Mouse (Mus musculus) megakaryocyte, embryonic 14.5 days (primary cell): ENCODE results near the gene Ppp1r9a. TPM values are rescaled to one million over a fixed set of nuclear protein-coding genes. Genes with fewer than 3 reads are reported as not detected.
"Not testable (repeated sequence)": the region's sequence is repeated elsewhere in the genome, so short reads cannot be mapped to it uniquely, and the experiment has no call there.

Source experiments
- H3K27me3 ChIP-seq: replicated peaks from 2 replicates; pipeline ENCODE3; 2012; ENCODE audit warnings: inconsistent platforms
- H3K36me3 ChIP-seq: replicated peaks from 2 replicates; pipeline ENCODE3; 2012; ENCODE audit warnings: low read length, inconsistent platforms, mixed read lengths
- H3K4me1 ChIP-seq: 2 replicates; pipeline ENCODE4 v1.6.1; 2012; ENCODE audit warnings: inconsistent platforms
- H3K4me3 ChIP-seq: replicated peaks from 2 replicates; pipeline ENCODE3; 2012; ENCODE audit warnings: moderate library complexity, mild to moderate bottlenecking, inconsistent platforms
- H3K9me3 ChIP-seq: 2 replicates; pipeline ENCODE4 v1.6.1; 2012; ENCODE audit warnings: inconsistent platforms
- FLI1 ChIP-seq: IDR thresholded peaks from 2 replicates; pipeline ENCODE4 v1.6.1; 2012; ENCODE audit warnings: low read length, inconsistent platforms, mixed read lengths
- GATA1 ChIP-seq: IDR thresholded peaks from 3 replicates; pipeline ENCODE4 v1.6.1; 2012; ENCODE audit warnings: mixed read lengths, low read length, inconsistent platforms, borderline replicate concordance
- polyA plus RNA-seq: library from polyadenylated mRNA; stranded (reverse); fragments of >175 nt; gene quantifications from 2 replicates; pipeline ENCODE4 v1.2.3, GENCODE M21; 2012; ENCODE audit warnings: low replicate concordance; ENCODE audit not compliant: insufficient read depth

Gene Ppp1r9a
- polyA plus RNA-seq, 1 experiment: 2.5 TPM

- Histone ChIP-seq H3K36me3 (no peaks in the 10 kb centered on the region), H3K4me1 (no peaks in the 10 kb centered on the region), H3K27me3 (peaks cover 21% of the 10 kb centered on the region), H3K9me3 (no peaks in the 10 kb centered on the region), H3K4me3 (no peak overlapping the region)
- TF ChIP-seq FLI1 (no peak), GATA1 (no peak)
These were observed 7.4 kb downstream of the Ppp1r9a start for GRCm38 (mm10) chr6:4910042-4910634.

GRCm38 (mm10) chr6:4918470-4918869 is 15.8 kb downstream of the Ppp1r9a start:
- TF ChIP-seq FLI1 (no peak), GATA1 (no peak)
- no peaks in the 10 kb centered on the region for H3K27me3 ChIP-seq
- peaks cover 10% of the 10 kb centered on the region for H3K9me3 ChIP-seq
- H3K36me3 ChIP-seq: no peaks in the 10 kb centered on the region
- no peak overlapping the region for H3K4me3 ChIP-seq
- H3K4me1 ChIP-seq: no peaks in the 10 kb centered on the region

GRCm38 (mm10) chr6:4923791-4924190 is 21.1 kb downstream of the Ppp1r9a start:
- not testable (repeated sequence) for H3K4me3 ChIP-seq, H3K4me1 ChIP-seq, H3K27me3 ChIP-seq, H3K9me3 ChIP-seq, H3K36me3 ChIP-seq

GRCm38 (mm10) chr6:4925966-4926687 is 23.4 kb downstream of the Ppp1r9a start:
- Histone ChIP-seq H3K27me3 (no peaks in the 10 kb centered on the region), H3K9me3 (no peaks in the 10 kb centered on the region), H3K36me3 (no peaks in the 10 kb centered on the region), H3K4me3 (no peak overlapping the region), H3K4me1 (no peaks in the 10 kb centered on the region)
- TF ChIP-seq GATA1: no peak

GRCm38 (mm10) chr6:4930321-4930720 is 27.6 kb downstream of the Ppp1r9a start:
- no peak for TF ChIP-seq GATA1
- TF ChIP-seq FLI1: no peak
- Histone ChIP-seq H3K4me3 (no peak overlapping the region), H3K27me3 (no peaks in the 10 kb centered on the region), H3K4me1 (no peaks in the 10 kb centered on the region), H3K9me3 (no peaks in the 10 kb centered on the region), H3K36me3 (no peaks in the 10 kb centered on the region)

GRCm38 (mm10) chr6:4938901-4939300 is 36.2 kb downstream of the Ppp1r9a start:
- Histone ChIP-seq H3K27me3 (no peaks in the 10 kb centered on the region), H3K4me1 (no peaks in the 10 kb centered on the region), H3K4me3 (no peak overlapping the region), H3K36me3 (no peaks in the 10 kb centered on the region), H3K9me3 (no peaks in the 10 kb centered on the region)
- TF ChIP-seq GATA1 (no peak), FLI1 (no peak)

- H3K36me3 ChIP-seq: no peaks in the 10 kb centered on the region
- TF ChIP-seq GATA1: no peak
- no peak for TF ChIP-seq FLI1
- no peaks in the 10 kb centered on the region for H3K4me1 ChIP-seq
These were observed 37.4 kb downstream of the Ppp1r9a start for GRCm38 (mm10) chr6:4940086-4940485.

GRCm38 (mm10) chr6:4940639-4941038 is 37.9 kb downstream of the Ppp1r9a start:
- TF ChIP-seq GATA1 (no peak), FLI1 (no peak)
- Histone ChIP-seq H3K4me3 (no peak overlapping the region), H3K4me1 (no peaks in the 10 kb centered on the region), H3K9me3 (no peaks in the 10 kb centered on the region), H3K27me3 (no peaks in the 10 kb centered on the region), H3K36me3 (no peaks in the 10 kb centered on the region)

More at GRCm38 (mm10) chr6:4940086-4940485, 37.4 kb downstream of the Ppp1r9a start:
- Histone ChIP-seq H3K4me3 (no peak overlapping the region), H3K27me3 (no peaks in the 10 kb centered on the region), H3K9me3 (no peaks in the 10 kb centered on the region)

GRCm38 (mm10) chr6:4943821-4944220 is 41.1 kb downstream of the Ppp1r9a start:
- H3K9me3 ChIP-seq: no peaks in the 10 kb centered on the region
- H3K4me3 ChIP-seq: no peak overlapping the region
- H3K27me3 ChIP-seq: no peaks in the 10 kb centered on the region
- H3K4me1 ChIP-seq: peaks cover 16% of the 10 kb centered on the region
- no peaks in the 10 kb centered on the region for H3K36me3 ChIP-seq
- TF ChIP-seq FLI1 (no peak), GATA1 (no peak)

GRCm38 (mm10) chr6:4948056-4948455 is 45.3 kb downstream of the Ppp1r9a start:
- Histone ChIP-seq H3K9me3 (no peaks in the 10 kb centered on the region), H3K4me3 (no peak overlapping the region), H3K4me1 (peaks cover 39% of the 10 kb centered on the region), H3K27me3 (peaks cover 1% of the 10 kb centered on the region), H3K36me3 (no peaks in the 10 kb centered on the region)
- TF ChIP-seq FLI1 (no peak), GATA1 (no peak)
